14 mouse cellular contexts compared by ENCODE assay signal in genomic region chr1:133713009-133713370, GRCm38 (mm10). TPM values are rescaled to one million over a fixed set of nuclear protein-coding genes. Genes with fewer than 3 reads are reported as not detected.
A peak's percentile ranks its signal among the peaks of the same experiment; 100 is the strongest.
DNase-seq lines count a peak whose midpoint lies in the region; ATAC-seq and TF ChIP-seq lines count a peak whose summit lies in the region.
"Had no signal": no experiment of that assay in that cellular context is flagged by ENCODE, and none has a peak within 500 bp of the region (broad histone marks: within the 10 kb centered on the region; RNA-seq: fewer than 3 reads in every experiment).

No protein-coding gene starts in this region.

- no peaks in the 10 kb centered on the region for H3K36me3 ChIP-seq in forebrain, embryonic 16.5 days (ENCODE audit: control insufficient read depth, insufficient read depth)
- H3K36me3 ChIP-seq in forebrain, embryonic 11.5 days (ENCODE audit: control insufficient read depth, insufficient read depth, low read length) = no peaks in the 10 kb centered on the region
- H3K36me3 ChIP-seq in embryonic facial prominence, embryonic 13.5 days = peaks cover 58% of the 10 kb centered on the region
- H3K36me3 ChIP-seq in lung, embryonic 14.5 days (ENCODE audit: insufficient read depth) = peaks cover 10% of the 10 kb centered on the region

- no peak for DNase-seq in forebrain, embryonic 11.5 days (ENCODE audit: low spot score)
- peak; percentile 24 to 40 for DNase-seq in lung, adult 18-20 months
- DNase-seq in lung, adult 2 months = no peak
- DNase-seq in lung, embryonic 14.5 days = peak; percentile 47
- DNase-seq in thymus, postnatal 36 days = no peak
- DNase-seq in T-cell, adult 2 months (ENCODE audit: low spot score) = no peak
- DNase-seq: layer of hippocampus, adult 9-11 months; thymus, postnatal 14 days had no signal

- WGBS in forebrain, embryonic 16.5 days = 29% methylated on average over 2 of the region's 2 CpGs
- whole genome bisulfite sequencing in forebrain, embryonic 11.5 days = 40% methylated on average over 2 of the region's 2 CpGs
- WGBS in lung, adult 2 months = 45% methylated on average over 2 of the region's 2 CpGs
- 27% methylated on average over 2 of the region's 2 CpGs for WGBS in embryonic facial prominence, embryonic 13.5 days
- WGBS in lung, embryonic 14.5 days = 45% methylated on average over 2 of the region's 2 CpGs

- no peak overlapping the region for H3K4me3 ChIP-seq in forebrain, embryonic 16.5 days (replicated peaks; ENCODE audit: low read length)
- H3K4me3 ChIP-seq in forebrain, embryonic 11.5 days (ENCODE audit: low read depth, low read length) = no peak overlapping the region
- H3K4me3 ChIP-seq in lung, adult 2 months (replicated peaks; ENCODE audit: extremely low read depth, low read depth, low read length) = no peak overlapping the region
- no peak overlapping the region for H3K4me3 ChIP-seq in embryonic facial prominence, embryonic 13.5 days
- H3K4me3 ChIP-seq in lung, embryonic 14.5 days (ENCODE audit: low read depth, low read length) = no peak overlapping the region
- H3K4me3 ChIP-seq: midbrain, embryonic 12.5 days had no signal

- 0 out of 2 replicates have a peak, but pooled peaks have one; percentile 26 for ATAC-seq in forebrain, embryonic 16.5 days
- no peak for ATAC-seq in forebrain, embryonic 11.5 days (replicated peaks; ENCODE audit: low FRiP score)
- ATAC-seq in embryonic facial prominence, embryonic 13.5 days (ENCODE audit: insufficient number of reproducible peaks, insufficient read depth, low FRiP score, low TSS enrichment, low read depth) = no peak
- ATAC-seq in lung, embryonic 14.5 days (ENCODE audit: insufficient read depth) = 0 out of 2 replicates have a peak, but pooled peaks have one; percentile 22
- ATAC-seq: activated CD4-positive, CD25-positive, alpha-beta regulatory T cell, adult 4 months; CD4-positive, CD25-positive, alpha-beta regulatory T cell, adult 4 months had no signal

- no peaks in the 10 kb centered on the region for H3K27me3 ChIP-seq in forebrain, embryonic 16.5 days (replicated peaks; ENCODE audit: control insufficient read depth, insufficient read depth, low read length)
- no peaks in the 10 kb centered on the region for H3K27me3 ChIP-seq in forebrain, embryonic 11.5 days (ENCODE audit: control insufficient read depth, insufficient read depth, low read length)
- no peaks in the 10 kb centered on the region for H3K27me3 ChIP-seq in embryonic facial prominence, embryonic 13.5 days
- no peaks in the 10 kb centered on the region for H3K27me3 ChIP-seq in lung, embryonic 14.5 days (ENCODE audit: insufficient read depth, low read length)
- H3K27me3 ChIP-seq: midbrain, embryonic 12.5 days had no signal

- H3K9ac ChIP-seq in forebrain, embryonic 16.5 days (replicated peaks; ENCODE audit: low read depth, low read length) = no peak overlapping the region
- H3K9ac ChIP-seq in forebrain, embryonic 11.5 days (ENCODE audit: low read length) = no peak overlapping the region
- 0 out of 2 replicates have a peak overlapping the region, but pooled peaks have one; percentile 4 for H3K9ac ChIP-seq in embryonic facial prominence, embryonic 13.5 days
- H3K9ac ChIP-seq in lung, embryonic 14.5 days = no peak overlapping the region
- H3K9ac ChIP-seq: midbrain, embryonic 12.5 days had no signal

- TF ChIP-seq CTCF in lung, adult 2 months (IDR thresholded peaks at IDR 0.05; ENCODE audit: insufficient read depth, low read length) = no peak
- TF ChIP-seq CTCF in lung, embryonic 14.5 days (IDR thresholded peaks at IDR 0.05; ENCODE audit: low read depth) = no peak

- no peak for TF ChIP-seq POLR2A in lung, adult 2 months (IDR thresholded peaks at IDR 0.05; ENCODE audit: borderline replicate concordance, extremely low read depth, low read depth, low read length)

- H3K27ac ChIP-seq in forebrain, embryonic 16.5 days (ENCODE audit: low read length) = no peak overlapping the region
- H3K27ac ChIP-seq in forebrain, embryonic 11.5 days (ENCODE audit: low read depth, low read length) = no peak overlapping the region
- H3K27ac ChIP-seq in embryonic facial prominence, embryonic 13.5 days = 0 out of 2 replicates have a peak overlapping the region, but pooled peaks have one; percentile 44
- 0 out of 2 replicates have a peak overlapping the region, but pooled peaks have one; percentile 19 for H3K27ac ChIP-seq in lung, embryonic 14.5 days (ENCODE audit: low read depth)
- H3K27ac ChIP-seq: midbrain, embryonic 12.5 days had no signal

- no peaks in the 10 kb centered on the region for H3K4me1 ChIP-seq in forebrain, embryonic 16.5 days (replicated peaks; ENCODE audit: control insufficient read depth, insufficient read depth, low read length)
- H3K4me1 ChIP-seq in forebrain, embryonic 11.5 days (replicated peaks; ENCODE audit: control insufficient read depth, insufficient read depth, low read length) = 0 out of 2 replicates have a peak, but pooled peaks cover 3% of the 10 kb centered on the region
- no peaks in the 10 kb centered on the region for H3K4me1 ChIP-seq in lung, adult 2 months (ENCODE audit: control insufficient read depth, insufficient read depth, low read length)
- peaks cover 27% of the 10 kb centered on the region for H3K4me1 ChIP-seq in embryonic facial prominence, embryonic 13.5 days
- H3K4me1 ChIP-seq in lung, embryonic 14.5 days (ENCODE audit: insufficient read depth) = no peaks in the 10 kb centered on the region; the same call in 1 of the 2 replicates

- no peaks in the 10 kb centered on the region for H3K9me3 ChIP-seq in forebrain, embryonic 16.5 days (ENCODE audit: control insufficient read depth, low read length)
- no peaks in the 10 kb centered on the region for H3K9me3 ChIP-seq in forebrain, embryonic 11.5 days (ENCODE audit: control insufficient read depth, low read length)
- H3K9me3 ChIP-seq in embryonic facial prominence, embryonic 13.5 days = no peaks in the 10 kb centered on the region
- H3K9me3 ChIP-seq in lung, embryonic 14.5 days (ENCODE audit: low read depth, low read length) = no peaks in the 10 kb centered on the region
- H3K9me3 ChIP-seq: midbrain, embryonic 12.5 days had no signal

- H3K4me2 ChIP-seq in forebrain, embryonic 16.5 days (ENCODE audit: low read length) = no peak overlapping the region
- no peak overlapping the region for H3K4me2 ChIP-seq in forebrain, embryonic 11.5 days (ENCODE audit: low read depth, low read length, severe bottlenecking)
- no peak overlapping the region for H3K4me2 ChIP-seq in embryonic facial prominence, embryonic 13.5 days
- H3K4me2 ChIP-seq in lung, embryonic 14.5 days = no peak overlapping the region
- H3K4me2 ChIP-seq: midbrain, embryonic 12.5 days had no signal

RNA-seq across cellular contexts. Expression of gene Lax1, which starts 23.1 kb away (rescaled TPM):
- polyA plus RNA-seq in forebrain, embryonic 16.5 days (2015; fragmentation: Nextera tagmentation; extraction: Ambion mirVana) = not detected in 2 replicates
- polyA plus RNA-seq in forebrain, embryonic 11.5 days (2014; fragmentation: Nextera tagmentation; extraction: Ambion mirVana) = 0.36 and 0.57 TPM in 2 replicates
- polyA plus RNA-seq in lung, adult 2 months (2012; rRNA removed) = 1.6 and 2.5 TPM in 2 replicates
- 1.2 and 1.3 TPM in 2 replicates for polyA plus RNA-seq in embryonic facial prominence, embryonic 13.5 days (2015; fragmentation: Nextera tagmentation; extraction: Ambion mirVana)
- polyA plus RNA-seq in lung, embryonic 14.5 days (2014; fragmentation: Nextera tagmentation; extraction: Ambion mirVana) = 0.18 and 0.25 TPM in 2 replicates

RNA-seq across cellular contexts. Expression of gene Gm38394, which starts 51.9 kb away (rescaled TPM):
- 3.6 and 3.7 TPM in 2 replicates for polyA plus RNA-seq in forebrain, embryonic 16.5 days (2015; fragmentation: Nextera tagmentation; extraction: Ambion mirVana)
- polyA plus RNA-seq in forebrain, embryonic 11.5 days (2014; fragmentation: Nextera tagmentation; extraction: Ambion mirVana) = 6.2 and 7.2 TPM in 2 replicates
- polyA plus RNA-seq in lung, adult 2 months (2012; rRNA removed) = 3.4 and 5.3 TPM in 2 replicates
- polyA plus RNA-seq in embryonic facial prominence, embryonic 13.5 days (2015; fragmentation: Nextera tagmentation; extraction: Ambion mirVana) = 7.9 and 9.3 TPM in 2 replicates
- 11.9 and 12.2 TPM in 2 replicates for polyA plus RNA-seq in lung, embryonic 14.5 days (2014; fragmentation: Nextera tagmentation; extraction: Ambion mirVana)

RNA-seq across cellular contexts. Expression of gene Zbed6, which starts 52.3 kb away (rescaled TPM):
- not detected in 2 replicates for polyA plus RNA-seq in forebrain, embryonic 16.5 days (2015; fragmentation: Nextera tagmentation; extraction: Ambion mirVana)
- polyA plus RNA-seq in forebrain, embryonic 11.5 days (2014; fragmentation: Nextera tagmentation; extraction: Ambion mirVana) = not detected in 2 replicates
- polyA plus RNA-seq in lung, adult 2 months (2012; rRNA removed) = 2.0 and 4.6 TPM in 2 replicates
- not detected in 2 replicates for polyA plus RNA-seq in embryonic facial prominence, embryonic 13.5 days (2015; fragmentation: Nextera tagmentation; extraction: Ambion mirVana)
- not detected in 2 replicates for polyA plus RNA-seq in lung, embryonic 14.5 days (2014; fragmentation: Nextera tagmentation; extraction: Ambion mirVana)
- polyA plus RNA-seq: activated CD4-positive, CD25-positive, alpha-beta regulatory T cell, adult 4 months; CD4-positive, CD25-positive, alpha-beta regulatory T cell, adult 4 months; heart, postnatal 0 days; midbrain, embryonic 12.5 days had no signal

Comparison
In these comparisons a context has a peak if more than half of its experiments do, and no peak if none do; other contexts are left out.
1. ATAC-seq: peak in forebrain, embryonic 16.5 days (single experiment) and lung, embryonic 14.5 days (single experiment); none in forebrain, embryonic 11.5 days (single experiment) and embryonic facial prominence, embryonic 13.5 days (single experiment).
2. DNase-seq: peak in lung, adult 18-20 months (2 of 2) and lung, embryonic 14.5 days (single experiment); none in forebrain, embryonic 11.5 days (single experiment), lung, adult 2 months (single experiment), thymus, postnatal 36 days (0 of 2) and T-cell, adult 2 months (single experiment).
3. H3K27ac ChIP-seq: peak in embryonic facial prominence, embryonic 13.5 days (single experiment) and lung, embryonic 14.5 days (single experiment); none in forebrain, embryonic 16.5 days (single experiment) and forebrain, embryonic 11.5 days (single experiment).